Mouse (Mus musculus): ENCODE measurements around the gene Ugt1a9. TPM values are rescaled to one million over a fixed set of nuclear protein-coding genes. Genes with fewer than 3 reads are reported as not detected.
"Not testable (repeated sequence)": the region's sequence is repeated elsewhere in the genome, so short reads cannot be mapped to it uniquely, and the experiment has no call there.

Gene Ugt1a9
- total RNA-seq, 2 experiments from 2014 or later: not detected

DNA sequence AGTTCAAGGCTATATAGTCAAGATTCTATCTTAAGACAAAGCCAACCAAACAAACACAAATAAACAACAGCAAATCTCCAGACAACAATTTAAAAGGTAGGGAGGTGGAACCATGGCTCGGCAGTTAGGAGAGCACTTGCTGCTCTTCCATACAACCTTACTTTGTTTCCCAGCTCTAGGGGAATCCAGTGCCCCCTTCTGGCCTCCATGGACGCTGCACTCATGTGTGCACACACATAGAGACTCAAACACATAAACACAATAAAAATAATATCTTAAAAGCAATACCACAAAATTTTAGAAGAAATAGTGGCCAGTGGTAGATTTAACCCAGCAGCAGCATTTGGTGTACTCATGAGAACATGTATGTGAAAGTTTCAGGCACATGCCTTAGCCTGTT, 146.5 kb downstream of the Ugt1a9 start:
- intact Hi-C loops (cut with DNase I): no loop called here

DNA sequence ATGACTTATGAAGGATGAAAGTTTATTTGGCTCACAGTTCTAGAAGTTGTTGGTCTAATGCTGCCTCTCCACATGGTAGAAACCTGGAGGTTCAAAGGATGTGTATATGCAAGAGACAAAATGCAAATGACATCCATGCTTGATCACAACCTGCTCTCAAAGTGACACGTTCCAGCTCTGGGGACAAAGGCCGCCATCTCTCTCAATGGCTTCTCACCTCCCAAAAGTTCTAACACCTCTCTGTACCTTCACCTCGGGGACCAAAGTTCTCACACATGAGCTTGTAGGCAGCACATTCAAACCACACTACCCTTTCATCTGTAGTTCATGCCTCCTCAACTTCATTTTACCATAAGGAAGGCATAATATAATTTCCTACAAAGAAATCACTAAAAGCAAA, 147.0 kb downstream of the Ugt1a9 start:
- intact Hi-C loops (cut with DNase I): no loop called here
- no peak for DNase-seq

More for the DNA sequence above, 146.5 kb downstream of the Ugt1a9 start:
- no peak for DNase-seq

DNA sequence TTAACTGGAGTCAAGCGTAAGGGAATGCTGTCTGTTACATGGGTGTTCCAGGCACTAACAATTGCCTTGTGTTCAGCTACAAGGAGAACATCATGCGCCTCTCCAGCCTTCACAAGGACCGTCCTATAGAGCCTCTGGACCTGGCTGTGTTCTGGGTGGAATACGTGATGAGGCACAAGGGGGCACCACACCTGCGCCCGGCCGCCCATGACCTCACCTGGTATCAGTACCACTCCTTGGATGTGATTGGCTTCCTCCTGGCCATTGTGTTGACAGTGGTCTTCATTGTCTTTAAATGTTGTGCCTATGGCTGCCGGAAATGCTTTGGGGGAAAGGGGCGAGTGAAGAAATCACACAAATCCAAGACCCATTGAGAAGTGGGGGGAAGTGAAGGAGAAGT, 147.5 kb downstream of the Ugt1a9 start:
- no peak for DNase-seq

DNA sequence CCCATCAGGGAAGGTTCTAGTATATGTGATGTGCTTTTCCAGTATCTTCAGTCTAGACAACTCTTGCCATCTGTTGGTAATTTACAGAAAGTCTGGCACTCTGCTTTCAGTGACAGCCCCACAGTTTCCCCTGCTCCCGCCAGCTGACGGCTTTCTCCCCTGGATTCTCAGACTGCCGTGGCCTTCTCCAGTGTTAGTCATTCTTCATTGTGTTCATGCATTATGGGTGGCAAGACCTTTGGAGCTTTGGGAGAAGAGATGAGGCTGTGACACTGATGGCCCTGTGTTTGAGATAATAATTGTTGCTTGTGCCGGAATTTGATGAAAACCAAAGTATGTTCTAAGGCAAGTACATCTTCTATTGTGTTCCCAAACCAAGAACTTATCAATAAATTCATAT, 148.0 kb downstream of the Ugt1a9 start:
- intact Hi-C loops (cut with DNase I): no loop called here
- DNase-seq: no peak

More for the DNA sequence above, 147.5 kb downstream of the Ugt1a9 start:
- intact Hi-C loops (cut with DNase I): no loop called here

DNA sequence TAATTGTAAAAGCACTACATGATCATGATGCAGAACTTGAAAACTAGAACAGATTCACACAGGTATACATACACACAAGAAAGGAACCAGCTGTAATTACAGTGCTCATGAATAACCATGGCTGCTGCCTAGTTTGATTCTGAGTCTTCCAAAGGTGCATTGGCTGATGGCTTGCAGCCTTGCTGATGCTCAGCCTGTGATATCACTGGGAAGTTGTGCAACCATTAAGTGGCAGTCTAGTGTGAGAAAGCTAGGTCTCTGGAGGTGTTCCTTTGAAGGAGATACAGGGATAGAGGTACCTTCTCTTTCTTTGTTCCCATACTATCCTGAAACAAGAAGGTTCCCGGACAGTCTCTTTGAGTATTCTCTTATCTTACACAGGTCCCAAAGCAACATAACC, 148.5 kb downstream of the Ugt1a9 start:
- intact Hi-C loops (cut with DNase I): no loop called here
- DNase-seq: no peak

DNA sequence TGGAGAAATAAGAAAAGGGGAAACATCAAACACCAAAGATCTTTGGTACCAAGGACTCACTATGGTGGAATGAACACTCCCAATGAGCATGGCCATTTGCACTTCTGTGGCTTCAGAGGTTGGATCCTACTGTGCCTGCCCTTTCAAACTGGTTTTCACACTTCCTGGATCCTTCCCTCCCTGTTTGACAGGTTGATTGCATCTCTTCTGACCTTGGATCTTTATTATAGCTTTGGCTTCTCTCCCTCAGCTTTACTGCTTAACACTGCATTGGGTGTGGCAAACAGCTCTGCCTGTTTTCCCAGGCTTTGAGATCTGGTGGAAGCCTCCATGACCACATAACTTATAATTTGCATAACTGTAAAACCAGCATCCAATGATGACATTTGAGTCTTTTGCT, 149.7 kb downstream of the Ugt1a9 start:
- intact Hi-C loops (cut with DNase I): no loop called here
- DNase-seq: no peak

DNA sequence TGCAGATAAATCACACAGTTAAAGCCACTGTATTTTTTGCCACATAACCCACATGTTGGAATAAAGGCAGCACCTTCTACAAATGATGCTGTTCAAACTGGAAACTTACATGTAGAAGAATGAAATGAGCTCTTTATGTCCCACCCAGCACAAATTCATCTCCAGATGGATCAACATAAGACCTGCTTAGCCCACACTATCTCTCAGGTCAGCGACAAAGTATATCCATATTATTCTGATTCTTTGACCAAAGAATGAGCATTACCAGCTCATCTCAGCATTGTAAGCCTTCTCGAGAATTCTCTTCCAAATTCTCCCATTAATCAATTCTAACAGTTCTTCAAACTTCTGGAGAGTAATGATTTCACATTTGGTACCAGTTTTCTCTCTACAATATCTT, 151.6 kb downstream of the Ugt1a9 start:
- intact Hi-C loops (cut with DNase I): no loop called here
- DNase-seq: no peak

DNA sequence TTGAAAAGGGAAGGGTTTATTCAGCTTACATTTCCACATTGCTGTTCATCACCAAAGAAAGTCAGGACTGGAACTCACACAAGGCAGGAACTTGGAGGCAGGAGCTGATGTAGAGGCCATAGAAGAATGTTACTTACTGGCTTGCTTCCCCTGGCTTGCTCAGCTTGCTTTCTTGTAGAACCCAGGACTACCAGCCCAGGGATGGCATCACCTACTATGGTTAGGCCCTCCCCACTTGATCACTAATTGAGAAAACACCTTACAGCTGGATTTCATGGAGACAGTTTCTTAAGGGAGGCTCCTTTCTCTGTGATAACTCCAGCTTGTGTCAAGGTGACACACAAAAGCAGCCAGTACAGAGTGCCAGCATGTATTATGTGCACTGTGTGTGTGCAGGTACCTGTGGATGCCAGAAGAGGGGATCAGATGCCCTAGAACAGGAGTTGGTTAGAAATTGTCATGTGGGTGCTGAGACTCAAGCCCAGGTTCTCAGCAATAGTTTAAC, 152.5 kb downstream of the Ugt1a9 start:
- DNase-seq; intact Hi-C loops (cut with DNase I): not testable (repeated sequence)

DNA sequence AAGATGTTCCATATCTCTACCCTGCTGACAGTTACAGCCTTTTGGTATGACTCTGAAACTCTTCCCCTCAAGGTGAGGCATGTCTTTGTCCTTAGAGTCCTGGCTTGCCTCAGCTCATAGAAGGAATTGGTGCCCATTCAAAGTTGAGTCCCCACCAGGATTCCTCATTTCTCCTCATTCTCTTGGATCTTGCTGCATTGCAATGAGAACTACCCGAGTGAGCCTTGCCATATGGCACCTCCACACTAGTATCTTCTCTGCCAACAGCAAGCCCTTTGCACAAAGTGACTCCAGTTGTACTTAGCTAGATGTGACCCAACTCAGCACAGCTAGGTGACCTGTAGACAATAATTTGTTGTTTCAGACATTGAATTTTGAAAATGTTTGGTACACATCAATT, 153.0 kb downstream of the Ugt1a9 start:
- DNase-seq: no peak
- intact Hi-C loops (cut with DNase I): no loop called here

DNA sequence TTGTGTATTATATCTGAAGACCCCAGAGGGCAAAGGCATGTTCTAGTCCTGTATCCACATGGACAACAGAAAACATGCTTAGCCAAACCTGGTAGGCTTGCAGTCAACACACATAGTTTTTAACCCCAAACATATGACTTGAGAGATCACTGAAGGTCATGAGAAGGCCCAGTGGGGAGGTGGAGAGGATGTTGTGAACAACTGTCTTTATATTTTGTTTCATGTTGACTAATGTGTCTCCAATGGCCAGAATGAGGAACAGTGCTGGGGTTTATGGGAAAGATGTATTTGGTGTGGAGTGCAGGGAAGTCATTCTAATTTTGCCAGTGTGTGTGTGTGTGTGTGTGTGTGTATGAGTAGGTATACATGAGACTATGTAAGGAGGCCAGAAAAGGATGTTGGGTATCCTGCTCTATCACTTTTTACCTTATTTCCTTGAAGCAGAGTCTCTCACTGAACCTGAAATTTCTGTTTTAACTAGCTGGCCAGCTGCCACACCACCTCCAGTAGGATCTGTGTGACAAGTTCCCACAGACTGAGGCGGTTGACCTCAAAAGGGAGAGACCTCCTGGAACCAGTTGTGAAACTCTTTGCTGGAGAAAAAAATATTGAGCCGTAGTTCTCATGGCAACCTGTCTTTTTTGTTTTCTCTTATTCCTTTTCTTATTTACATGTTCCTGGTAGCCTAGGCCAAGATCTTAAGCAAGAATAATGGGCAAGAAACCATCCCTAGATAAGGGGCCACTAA, 153.6 kb downstream of the Ugt1a9 start:
- intact Hi-C loops (cut with DNase I): no loop called here
- DNase-seq: no peak

DNA sequence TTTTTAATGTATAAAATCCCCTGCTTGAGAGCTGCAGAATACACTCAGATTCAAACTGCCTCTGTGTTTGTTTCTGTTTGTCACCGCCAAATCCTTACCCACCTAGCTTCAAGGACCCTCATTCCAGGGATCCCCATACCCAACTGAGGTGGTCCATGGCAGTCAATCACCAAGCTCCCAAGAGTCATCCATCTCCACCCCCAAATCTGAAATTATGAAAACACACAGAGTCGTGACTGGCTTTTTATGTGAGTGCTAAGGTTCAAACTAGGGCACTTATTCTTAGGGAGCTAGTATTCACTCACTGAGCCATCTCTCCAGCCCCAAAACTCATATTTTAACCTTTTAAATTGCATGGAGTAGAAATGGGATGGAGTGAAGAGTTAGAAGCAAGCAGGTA, 154.7 kb downstream of the Ugt1a9 start:
- DNase-seq; intact Hi-C loops (cut with DNase I): not testable (repeated sequence)

DNA sequence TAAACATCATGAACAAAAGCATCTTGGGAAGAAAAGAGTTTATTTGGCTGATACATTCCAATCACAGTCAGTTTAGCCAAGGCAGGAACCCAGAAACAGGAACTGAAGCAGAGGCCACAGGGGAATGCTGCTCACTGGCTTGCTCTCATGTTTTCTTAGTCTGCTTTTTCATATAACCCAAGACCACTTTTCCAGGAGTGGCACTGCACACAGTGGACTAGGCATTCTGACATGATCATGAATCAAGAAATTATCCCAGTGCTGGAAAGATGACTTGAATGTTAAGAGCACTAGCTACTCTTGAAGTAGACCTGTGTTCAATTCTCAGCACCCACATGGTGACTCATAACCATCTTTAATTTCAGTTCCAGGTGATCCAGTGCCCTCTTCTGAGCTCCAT, 155.1 kb downstream of the Ugt1a9 start:
- intact Hi-C loops (cut with DNase I): no loop called here
- no peak for DNase-seq

DNA sequence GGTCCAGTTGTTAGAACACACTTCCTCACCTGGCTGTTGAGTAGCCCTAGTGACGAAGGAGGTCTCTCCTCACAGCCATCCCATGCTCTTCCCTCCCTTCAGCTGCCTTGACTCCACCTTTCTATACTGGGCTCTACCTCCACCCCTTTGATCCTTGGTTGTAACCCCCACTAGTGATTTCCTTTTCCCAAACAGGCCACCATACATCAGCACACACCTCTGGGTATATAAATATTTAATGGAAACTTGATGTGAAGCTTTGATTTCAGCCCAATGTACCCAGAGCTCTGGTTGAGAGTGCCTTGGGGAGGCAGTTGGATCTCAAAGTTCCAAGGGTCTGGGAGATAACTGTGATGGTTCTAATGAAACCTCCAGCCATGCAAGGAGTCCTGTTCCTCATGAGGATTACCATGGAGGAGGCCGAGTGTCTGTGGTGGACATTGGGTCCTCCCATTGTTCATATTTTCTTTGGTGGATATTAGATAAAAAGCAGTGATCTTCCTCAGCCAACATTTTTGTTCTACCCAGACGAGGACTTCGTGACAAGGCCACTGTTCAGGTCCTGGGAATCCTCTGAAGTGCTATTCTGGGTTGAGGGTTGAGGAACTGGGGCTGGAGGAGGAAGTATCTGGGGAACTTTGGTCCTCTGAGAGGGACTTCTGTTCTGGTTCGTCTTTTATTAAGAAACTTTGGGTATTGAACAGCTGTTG, 156.2 kb downstream of the Ugt1a9 start, which contains the start of gene Mroh2a:
Mroh2a (plus strand) TSS at position 317 of the 710 bp plus-strand sequence.
- no peak for DNase-seq
- intact Hi-C loops (cut with DNase I): no loop called here

DNA sequence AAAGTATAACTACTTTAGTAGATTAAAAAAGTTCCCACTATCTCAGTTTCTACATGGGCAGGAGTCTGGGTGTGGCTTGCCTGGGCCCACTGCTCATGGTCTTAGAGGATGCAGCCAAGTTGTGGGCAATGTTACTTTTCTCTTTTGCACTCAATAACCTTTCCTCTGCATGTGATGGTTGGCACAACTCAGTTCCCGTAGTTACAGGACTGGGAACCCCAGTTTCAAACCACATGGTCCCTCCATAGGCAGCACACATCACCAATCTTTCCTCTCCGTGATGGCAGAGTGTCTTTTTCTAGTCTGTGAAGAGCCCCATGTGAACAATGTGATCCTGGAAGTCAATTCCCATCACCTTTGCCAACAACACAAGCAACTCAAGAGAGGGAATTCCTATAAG, 156.9 kb downstream of the Ugt1a9 start:
- intact Hi-C loops (cut with DNase I): no loop called here
- DNase-seq: no peak

DNA sequence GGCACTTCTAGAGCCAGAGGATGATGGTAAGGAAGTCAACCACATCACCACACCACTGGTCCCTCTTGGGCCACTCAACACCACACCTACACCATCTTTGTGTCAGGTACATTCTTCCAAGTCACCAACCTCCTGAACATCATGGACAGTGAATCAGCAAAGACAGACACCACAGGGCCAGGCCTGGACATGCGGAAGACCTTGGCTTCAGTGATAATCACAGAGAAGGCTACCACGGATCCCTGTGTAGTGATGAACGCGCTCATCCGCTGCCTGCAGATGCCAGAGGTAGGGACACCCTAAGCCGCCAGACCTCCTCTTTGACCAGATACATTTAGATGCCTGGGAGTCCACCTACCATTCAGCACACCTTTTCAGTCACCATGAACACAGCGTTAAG, 157.5 kb downstream of the Ugt1a9 start:
- DNase-seq: no peak
- intact Hi-C loops (cut with DNase I): no loop called here

DNA sequence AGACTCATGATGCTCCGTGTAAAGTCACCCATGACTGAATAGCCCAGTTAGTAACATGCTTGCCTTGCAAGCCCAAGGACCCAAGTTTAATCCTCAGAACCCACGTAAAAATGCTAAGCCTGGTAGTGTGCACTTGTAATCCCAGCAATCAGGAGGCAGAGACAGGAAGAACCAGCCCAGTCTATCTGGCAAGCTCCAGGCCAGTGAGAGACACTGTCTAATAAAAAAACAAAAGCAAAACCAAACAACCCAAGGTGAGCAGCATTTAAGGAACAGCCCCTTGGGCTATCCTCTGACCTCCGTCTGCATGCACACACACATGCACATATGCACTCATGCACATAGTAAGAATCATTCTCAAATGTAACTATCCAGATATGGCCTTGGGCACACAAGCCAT, 159.0 kb downstream of the Ugt1a9 start:
- no peak for DNase-seq
- intact Hi-C loops (cut with DNase I): no loop called here

DNA sequence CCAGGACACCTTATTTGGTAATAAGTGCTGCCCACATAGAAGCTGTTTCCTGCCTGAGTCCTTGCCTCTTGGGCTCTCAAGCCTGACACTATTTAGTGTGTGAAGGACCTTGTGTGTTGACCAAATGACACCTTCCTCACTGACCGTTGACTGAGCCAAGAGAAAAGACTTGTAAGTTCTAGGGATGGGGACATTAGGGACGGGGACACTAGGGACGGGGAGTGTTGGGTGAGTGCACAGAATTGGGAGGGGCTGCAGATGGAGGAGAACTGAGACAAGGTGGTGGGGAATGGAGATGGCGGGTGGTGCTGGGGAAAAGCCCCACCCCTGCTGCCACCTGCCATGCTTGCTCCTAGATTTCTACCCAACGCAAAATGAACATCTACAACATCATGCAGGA, 159.4 kb downstream of the Ugt1a9 start:
- intact Hi-C loops (cut with DNase I): no loop called here
- DNase-seq: no peak

DNA sequence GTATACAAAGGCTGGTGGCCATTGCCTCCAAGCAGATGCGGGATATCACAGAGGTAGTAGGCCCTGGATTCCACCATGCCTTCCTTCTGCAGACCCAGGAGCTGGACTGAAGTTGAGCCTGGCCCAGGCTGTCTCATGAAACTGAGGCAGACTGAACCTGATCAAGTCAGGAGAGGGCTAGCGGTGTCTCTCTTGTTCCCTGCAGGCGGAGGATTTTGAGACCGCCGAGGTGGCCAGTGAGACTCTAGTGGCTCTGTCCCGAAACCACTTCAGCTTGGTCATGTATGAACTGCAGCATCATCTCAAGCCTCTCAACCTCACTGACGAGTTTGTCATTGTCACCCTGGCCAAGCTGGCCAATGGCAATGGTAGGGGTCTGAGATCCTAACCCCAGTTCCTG, 159.8 kb downstream of the Ugt1a9 start:
- DNase-seq: no peak
- intact Hi-C loops (cut with DNase I): no loop called here

DNA sequence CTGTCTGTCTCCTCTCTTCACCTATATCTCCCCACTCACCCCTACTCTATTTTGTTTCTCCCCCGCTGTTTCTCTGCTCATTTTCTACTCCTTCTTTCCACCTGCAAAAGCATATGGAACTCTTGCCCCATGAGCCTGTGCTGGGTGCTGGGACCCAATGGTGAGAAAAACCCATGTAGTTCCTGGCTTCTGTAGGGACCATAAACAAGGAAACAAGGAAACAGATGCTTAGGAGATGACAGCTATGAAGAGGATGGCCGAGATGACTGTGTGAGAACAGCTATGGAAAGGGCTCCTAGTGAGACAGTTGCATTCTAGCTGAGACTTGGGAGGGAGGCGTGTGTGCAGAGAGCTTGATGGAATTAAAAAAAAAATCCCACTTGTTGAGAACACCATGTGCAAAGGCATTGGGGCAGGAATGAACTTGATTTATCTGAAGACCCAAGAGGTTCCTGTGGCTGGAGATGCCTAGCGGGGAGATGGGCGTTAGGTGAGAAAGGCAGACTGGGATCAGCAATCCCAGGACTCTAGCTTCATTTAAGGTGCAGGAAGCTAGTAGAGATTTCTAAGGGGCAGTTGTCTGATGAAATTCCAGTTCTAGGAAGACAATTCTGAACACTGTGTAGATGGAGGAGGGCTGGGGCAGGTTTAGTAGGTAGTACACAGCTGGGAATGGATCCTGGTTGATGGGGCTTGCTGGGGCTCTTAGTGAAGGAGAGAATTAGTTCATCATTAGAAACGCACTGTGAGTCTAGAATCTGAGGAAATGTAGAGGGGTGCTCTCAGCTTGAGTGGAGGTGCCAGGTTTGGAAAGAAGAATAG, 160.6 kb downstream of the Ugt1a9 start:
- intact Hi-C loops (cut with DNase I): no loop called here
- no peak for DNase-seq

DNA sequence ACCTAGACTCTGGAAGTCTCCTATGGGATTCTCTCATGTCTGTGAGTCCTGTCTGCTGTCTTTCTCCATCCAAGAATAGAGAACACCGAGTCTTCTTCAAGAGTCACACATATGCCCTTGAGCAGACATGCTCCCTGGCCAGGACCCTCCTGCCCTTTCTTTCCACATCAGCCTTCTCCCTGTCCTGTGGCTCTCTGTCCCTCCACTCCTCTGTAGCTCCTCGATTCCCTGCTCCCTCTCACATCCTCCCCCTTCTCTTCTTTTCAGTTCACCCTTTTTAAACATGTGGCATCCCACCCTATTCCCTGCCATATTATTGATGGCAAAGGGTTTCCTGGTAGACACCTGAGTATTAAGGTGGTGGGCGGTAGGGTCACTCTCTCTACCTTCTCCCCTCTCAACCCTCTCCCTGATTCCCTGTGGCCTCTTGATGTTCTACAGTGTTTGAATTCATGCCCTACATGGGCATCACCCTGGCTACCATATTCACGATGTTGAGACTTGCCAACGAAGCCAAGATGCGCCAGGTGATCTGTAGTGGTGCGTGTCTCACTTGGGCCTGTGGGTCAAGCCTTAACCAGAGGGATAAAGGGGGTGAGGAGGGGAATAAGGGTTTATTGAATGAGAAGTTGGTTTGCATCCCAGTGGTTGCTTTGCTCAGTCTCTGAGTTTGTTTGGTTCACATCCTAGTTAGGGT, 161.4 kb downstream of the Ugt1a9 start:
- intact Hi-C loops (cut with DNase I): no loop called here
- DNase-seq: no peak
